Mouse (Mus musculus) neural tube, embryonic 14.5 days (tissue): ENCODE results near the gene Uqcr10. TPM values are rescaled to one million over a fixed set of nuclear protein-coding genes. Genes with fewer than 3 reads are reported as not detected.
A peak's percentile ranks its signal among the peaks of the same experiment; 100 is the strongest.

Source experiments
- ATAC-seq: fragments of 200-750 bp; cut with Nextera tagmentation; 2 replicates; pipeline ENCODE4 v1.8.0; 2017; ENCODE audit warnings: low read depth, mild to moderate bottlenecking, moderate TSS enrichment, moderate library complexity
- H3K27ac ChIP-seq: fragments of 300-500 bp; sonication (generic); 2 replicates; pipeline ENCODE4 v1.5.1; 2014; ENCODE audit warnings: low read depth, mild to moderate bottlenecking, control low read depth, low read length, moderate library complexity, mixed read lengths
- H3K27me3 ChIP-seq: fragments of 300-500 bp; sonication (generic); 2 replicates; pipeline ENCODE4 v1.6.1; 2014; ENCODE audit warnings: low read length; ENCODE audit not compliant: control insufficient read depth, insufficient read depth
- H3K36me3 ChIP-seq: fragments of 300-500 bp; sonication (generic); 2 replicates; pipeline ENCODE4 v1.6.1; 2014; ENCODE audit warnings: low read length, mixed read lengths; ENCODE audit not compliant: control insufficient read depth, insufficient read depth
- H3K4me1 ChIP-seq: fragments of 300-500 bp; sonication (generic); 2 replicates; pipeline ENCODE4 v1.6.1; 2014; ENCODE audit warnings: low read length; ENCODE audit not compliant: control insufficient read depth, insufficient read depth
- H3K4me2 ChIP-seq: fragments of 300-500 bp; sonication (generic); 2 replicates; pipeline ENCODE4 v1.6.1; 2014; ENCODE audit warnings: mild to moderate bottlenecking, low read depth, low read length, control low read depth
- H3K4me3 ChIP-seq: fragments of 300-500 bp; sonication (generic); 2 replicates; pipeline ENCODE4 v1.5.1; 2014; ENCODE audit warnings: low read depth, low read length, control low read depth, mixed read lengths
- H3K9ac ChIP-seq: fragments of 300-500 bp; sonication (generic); replicated peaks from 2 replicates; pipeline ENCODE4 v1.6.1; 2014; ENCODE audit warnings: low read depth, mild to moderate bottlenecking, control low read depth, low read length, mixed read lengths
- H3K9me3 ChIP-seq: fragments of 300-500 bp; sonication (generic); 2 replicates; pipeline ENCODE4 v1.6.1; 2016; ENCODE audit warnings: low read length; ENCODE audit not compliant: control insufficient read depth
- WGBS: fragments of 180-500 bp; shearing (Covaris S2); extraction: QIAGEN DNeasy Blood & Tissue Kit; methylation state at CpG from one replicate; pipeline ENCODE4 v1.1.7; 2014; 5-methylcytosine and 5-hydroxymethylcytosine counted together
- polyA plus RNA-seq: library from polyadenylated mRNA; unstranded; fragments of >200 nt; fragmentation: Nextera tagmentation; extraction: Ambion mirVana; gene quantifications from 2 replicates; pipeline ENCODE4 v1.2.1, GENCODE M21; 2014

The Uqcr10 gene
- polyA plus RNA-seq, 1 experiment from 2014 or later: 671 TPM

- no peak for ATAC-seq
- Histone ChIP-seq H3K4me2 (no peak overlapping the region), H3K9ac (no peak overlapping the region), H3K27me3 (no peaks in the 10 kb centered on the region), H3K4me1 (no peaks in the 10 kb centered on the region), H3K4me3 (no peak overlapping the region), H3K36me3 (peaks cover 31% of the 10 kb centered on the region; the same call in 1 of the 2 replicates), H3K27ac (no peak overlapping the region), H3K9me3 (no peaks in the 10 kb centered on the region)
- 92% methylated on average over 5 of the region's 5 CpGs for WGBS
Measured at GRCm38 (mm10) chr11:4685510-4685909, 18.6 kb downstream of the Uqcr10 start.

GRCm38 (mm10) chr11:4685071-4685470 is 19.1 kb downstream of the Uqcr10 start:
- 78% methylated on average over 4 of the region's 4 CpGs for WGBS
- Histone ChIP-seq H3K27ac (no peak overlapping the region), H3K36me3 (peaks cover 31% of the 10 kb centered on the region; the same call in 1 of the 2 replicates), H3K4me2 (no peak overlapping the region), H3K9ac (no peak overlapping the region), H3K27me3 (no peaks in the 10 kb centered on the region), H3K4me3 (no peak overlapping the region), H3K9me3 (no peaks in the 10 kb centered on the region), H3K4me1 (no peaks in the 10 kb centered on the region)
- no peak for ATAC-seq

DNA sequence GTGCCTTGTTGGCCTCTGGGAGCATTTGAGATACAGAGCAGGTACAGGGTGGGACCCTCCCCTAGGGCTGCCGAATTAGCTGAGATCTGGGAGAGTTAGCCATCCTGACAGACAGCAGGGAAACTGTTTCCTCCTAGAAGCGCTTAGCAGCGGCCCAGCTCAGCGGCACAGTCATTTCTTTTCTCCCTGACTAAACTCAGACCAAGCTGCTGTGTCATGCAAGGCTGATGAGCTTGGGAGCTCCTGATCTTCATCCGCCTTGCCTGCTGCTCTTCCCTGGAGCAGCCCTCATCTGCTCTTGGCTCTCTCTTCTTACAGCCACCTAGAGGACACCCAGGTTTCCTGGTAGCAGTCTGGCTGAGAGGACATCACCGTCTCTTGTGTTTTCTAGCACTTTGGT is 20.0 kb downstream of the Uqcr10 start:
- ATAC-seq: no peak
- 49% methylated on average over 6 of the region's 6 CpGs for WGBS

DNA sequence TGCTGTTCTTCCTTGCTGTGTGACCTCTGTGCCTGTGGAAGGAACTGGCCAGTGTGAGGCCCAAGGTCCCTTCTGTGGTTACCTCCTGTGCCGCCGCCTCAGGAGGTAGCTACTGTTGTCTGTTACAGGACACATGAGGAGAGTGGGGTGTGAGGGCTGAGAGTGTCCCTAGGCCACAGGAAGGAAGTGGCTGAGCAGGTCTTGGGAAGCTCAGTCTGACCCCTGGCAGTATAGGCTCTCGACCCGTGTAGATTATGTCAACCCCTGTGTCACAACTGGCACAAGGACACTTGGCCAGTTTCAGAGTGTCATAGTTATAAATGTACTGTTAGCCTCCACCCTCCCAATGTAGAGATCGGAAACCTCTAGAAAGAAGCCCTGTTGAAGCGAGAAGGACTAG is 20.6 kb downstream of the Uqcr10 start:
- 89% methylated on average over 6 of the region's 6 CpGs for WGBS
- H3K36me3 ChIP-seq: peaks cover 31% of the 10 kb centered on the region; the same call in 1 of the 2 replicates

More for the DNA sequence above, 20.0 kb downstream of the Uqcr10 start:
- peaks cover 31% of the 10 kb centered on the region; the same call in 1 of the 2 replicates for H3K36me3 ChIP-seq
- no peak overlapping the region for H3K4me2 ChIP-seq
- H3K9ac ChIP-seq: no peak overlapping the region
- no peaks in the 10 kb centered on the region for H3K4me1 ChIP-seq
- no peak overlapping the region for H3K27ac ChIP-seq
- H3K4me3 ChIP-seq: no peak overlapping the region
- no peaks in the 10 kb centered on the region for H3K9me3 ChIP-seq
- H3K27me3 ChIP-seq: no peaks in the 10 kb centered on the region

DNA sequence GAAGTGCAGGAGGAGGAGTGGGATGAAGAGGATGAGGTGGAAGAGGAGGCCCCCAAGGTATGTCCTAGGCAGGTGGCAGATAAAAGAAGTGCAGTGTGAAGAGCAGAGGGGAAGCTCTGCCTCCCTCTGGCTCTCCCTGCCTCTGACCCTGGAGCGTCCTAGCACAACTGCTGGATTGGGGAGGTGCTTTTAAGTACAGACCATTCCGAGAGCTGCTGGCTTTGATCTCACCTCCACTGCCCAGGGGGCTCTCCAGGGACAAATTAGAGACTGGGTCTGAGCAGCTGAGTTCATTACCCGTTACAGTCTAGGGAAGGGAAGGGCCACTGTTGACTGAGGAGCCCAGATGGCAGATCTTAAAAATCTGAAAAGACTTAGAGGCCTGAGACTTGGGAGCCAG is 24.0 kb downstream of the Uqcr10 start:
- no peaks in the 10 kb centered on the region for H3K9me3 ChIP-seq
- H3K9ac ChIP-seq: no peak overlapping the region
- H3K27ac ChIP-seq: no peak overlapping the region
- H3K4me3 ChIP-seq: no peak overlapping the region
- no peak overlapping the region for H3K4me2 ChIP-seq
- 25% methylated on average over 3 of the region's 3 CpGs for WGBS
- ATAC-seq: no peak
- H3K4me1 ChIP-seq: no peaks in the 10 kb centered on the region
- peaks cover 31% of the 10 kb centered on the region; the same call in 1 of the 2 replicates for H3K36me3 ChIP-seq
- no peaks in the 10 kb centered on the region for H3K27me3 ChIP-seq

More for the DNA sequence above, 20.6 kb downstream of the Uqcr10 start:
- Histone ChIP-seq H3K4me2 (no peak overlapping the region), H3K9ac (no peak overlapping the region), H3K9me3 (no peaks in the 10 kb centered on the region), H3K4me1 (no peaks in the 10 kb centered on the region), H3K4me3 (no peak overlapping the region), H3K27me3 (no peaks in the 10 kb centered on the region), H3K27ac (no peak overlapping the region)
- no peak for ATAC-seq

DNA sequence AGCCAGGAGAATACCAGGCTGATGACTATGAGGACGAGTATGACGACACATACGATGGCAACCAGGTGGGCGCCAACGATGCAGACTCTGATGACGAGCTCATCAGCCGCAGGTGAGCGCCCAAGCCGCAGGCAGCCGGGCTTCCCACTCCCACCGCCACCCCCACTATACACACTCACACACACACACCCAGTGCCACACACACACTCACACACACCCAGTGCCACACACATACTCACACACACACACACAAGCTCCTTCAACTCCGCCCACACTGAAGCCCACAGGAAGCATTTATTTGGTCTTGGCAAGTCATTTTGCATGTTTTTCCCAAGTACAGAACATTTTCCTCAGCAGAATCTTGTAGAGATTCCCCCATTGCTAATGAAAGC is 24.7 kb downstream of the Uqcr10 start:
- no peak overlapping the region for H3K27ac ChIP-seq
- H3K9me3 ChIP-seq: no peaks in the 10 kb centered on the region
- ATAC-seq: no peak
- no peak overlapping the region for H3K4me3 ChIP-seq
- H3K4me2 ChIP-seq: no peak overlapping the region
- 89% methylated on average over 10 of the region's 12 CpGs for WGBS
- H3K27me3 ChIP-seq: no peaks in the 10 kb centered on the region
- no peak overlapping the region for H3K9ac ChIP-seq
- peaks cover 30% of the 10 kb centered on the region; the same call in 1 of the 2 replicates for H3K36me3 ChIP-seq
- H3K4me1 ChIP-seq: no peaks in the 10 kb centered on the region

DNA sequence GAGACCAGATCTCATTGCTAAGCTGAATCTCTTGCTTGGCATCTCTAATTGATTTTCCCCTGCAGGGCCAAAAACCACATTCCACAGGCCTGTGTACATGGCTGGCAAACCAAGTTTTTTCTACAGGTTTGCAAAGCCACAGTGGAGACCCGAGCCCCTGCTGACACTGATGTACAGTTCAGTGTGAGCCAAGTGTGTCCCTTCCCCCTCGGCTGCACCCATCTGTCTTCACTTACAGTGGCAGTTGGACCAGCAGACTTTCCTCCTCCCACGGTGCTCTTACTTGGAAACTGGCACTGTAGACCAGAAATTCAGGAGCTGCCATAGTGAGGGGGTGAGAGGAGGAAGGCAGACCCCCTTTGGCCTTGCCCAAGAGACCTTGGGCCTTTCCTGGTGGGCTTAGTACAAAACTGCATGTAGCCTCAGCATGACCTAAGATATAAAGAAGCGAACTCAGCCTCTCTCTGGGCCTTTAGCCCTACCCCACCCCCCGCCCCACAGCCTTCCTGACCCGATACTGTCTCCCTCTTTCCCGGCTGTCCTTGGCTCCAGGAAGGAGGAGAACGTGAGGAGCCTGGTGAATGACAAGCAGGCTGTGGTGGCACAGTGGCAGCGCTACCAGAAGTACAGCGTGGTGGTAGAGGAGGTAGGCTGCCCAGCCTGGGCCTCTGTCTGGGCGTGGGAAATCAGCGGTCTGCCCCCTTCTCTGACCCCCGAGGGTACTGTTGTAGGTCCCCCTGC is 25.3 kb downstream of the Uqcr10 start:
- no peak overlapping the region for H3K4me3 ChIP-seq
- no peak overlapping the region for H3K9ac ChIP-seq
- peaks cover 24% of the 10 kb centered on the region; the same call in 1 of the 2 replicates for H3K36me3 ChIP-seq
- no peaks in the 10 kb centered on the region for H3K4me1 ChIP-seq
- no peak overlapping the region for H3K27ac ChIP-seq
- no peak overlapping the region for H3K4me2 ChIP-seq
- no peaks in the 10 kb centered on the region for H3K9me3 ChIP-seq
- WGBS: 64% methylated on average over 13 of the region's 13 CpGs
- H3K27me3 ChIP-seq: no peaks in the 10 kb centered on the region
- ATAC-seq: peak; percentile 74; the same call in 1 of the 2 replicates

- no peak for ATAC-seq
- Histone ChIP-seq H3K9ac (no peak overlapping the region), H3K9me3 (no peaks in the 10 kb centered on the region), H3K36me3 (peaks cover 20% of the 10 kb centered on the region), H3K4me2 (no peak overlapping the region), H3K4me1 (no peaks in the 10 kb centered on the region), H3K27ac (no peak overlapping the region), H3K27me3 (no peaks in the 10 kb centered on the region), H3K4me3 (no peak overlapping the region)
- WGBS: 90% methylated on average over 7 of the region's 7 CpGs
Measured at GRCm38 (mm10) chr11:4677250-4677872, 26.8 kb downstream of the Uqcr10 start.

DNA sequence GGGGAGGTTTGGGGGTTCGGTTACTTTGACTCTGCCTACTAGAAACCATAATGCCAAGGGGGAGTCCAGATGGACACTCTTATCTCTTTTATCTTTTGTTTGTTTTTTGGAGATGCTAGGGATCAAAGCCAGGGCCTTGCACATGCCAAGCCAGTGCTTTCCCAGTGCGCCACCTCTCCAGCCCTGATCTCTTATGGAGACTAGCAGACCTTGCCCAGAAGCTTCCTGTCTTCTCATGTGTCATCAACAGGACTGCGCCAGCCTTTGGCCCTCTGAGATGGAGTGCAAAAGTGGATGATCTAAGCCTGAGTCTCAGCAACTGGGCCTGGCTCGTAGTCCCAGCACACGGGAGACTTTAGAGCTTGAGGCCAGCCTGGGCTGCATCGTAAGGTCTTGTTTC is 28.4 kb downstream of the Uqcr10 start:
- Histone ChIP-seq H3K4me3 (no peak overlapping the region), H3K9me3 (no peaks in the 10 kb centered on the region), H3K27me3 (no peaks in the 10 kb centered on the region), H3K4me1 (no peaks in the 10 kb centered on the region), H3K27ac (no peak overlapping the region), H3K36me3 (peaks cover 19% of the 10 kb centered on the region), H3K4me2 (no peak overlapping the region), H3K9ac (no peak overlapping the region)
- ATAC-seq: no peak
- WGBS: 95% methylated on average over 6 of the region's 6 CpGs
